Mouse (Mus musculus) midbrain, embryonic 11.5 days (tissue): ENCODE measurements at regions not wholly inside any gene's neighbourhood (a gene's known extent, or its start where the extent isn't known, plus 50 kb on each side); places are given as distances from the start of the nearest gene placed in this dataset.

ENCODE experiments used
- ATAC-seq: fragments of 200-750 bp; cut with Nextera tagmentation; 2 replicates; pipeline ENCODE4 v1.8.0; 2017; ENCODE audit warnings: moderate TSS enrichment, moderate library complexity; ENCODE audit not compliant: low FRiP score
- DNase-seq: peaks from one replicate; pipeline ENCODE4 v3.0.0; 2015; ENCODE audit warnings: low spot score; ENCODE audit errors: missing footprints
- H3K27ac ChIP-seq: fragments of 300-500 bp; sonication (generic); 2 replicates; pipeline ENCODE4 v1.5.1; 2014; ENCODE audit warnings: low read depth, low read length
- H3K27me3 ChIP-seq: fragments of 300-500 bp; sonication (generic); 2 replicates; pipeline ENCODE4 v1.6.1; 2014; ENCODE audit warnings: mild to moderate bottlenecking, low read length, moderate library complexity, mixed read lengths; ENCODE audit not compliant: control insufficient read depth, insufficient read depth
- H3K36me3 ChIP-seq: fragments of 300-500 bp; sonication (generic); 2 replicates; pipeline ENCODE4 v1.6.1; 2014; ENCODE audit warnings: mild to moderate bottlenecking, low read length, moderate library complexity, mixed read lengths; ENCODE audit not compliant: control insufficient read depth, insufficient read depth
- H3K4me1 ChIP-seq: fragments of 300-500 bp; sonication (generic); 2 replicates; pipeline ENCODE4 v1.6.1; 2014; ENCODE audit warnings: low read length; ENCODE audit not compliant: control insufficient read depth, insufficient read depth
- H3K4me2 ChIP-seq: fragments of 300-500 bp; sonication (generic); 2 replicates; pipeline ENCODE4 v1.6.1; 2014; ENCODE audit warnings: mild to moderate bottlenecking, moderate library complexity
- H3K4me3 ChIP-seq: fragments of 300-500 bp; sonication (generic); 2 replicates; pipeline ENCODE4 v1.5.1; 2014; ENCODE audit warnings: low read depth, low read length
- H3K9ac ChIP-seq: fragments of 300-500 bp; sonication (generic); 2 replicates; pipeline ENCODE4 v1.6.1; 2014; ENCODE audit warnings: low read length
- H3K9me3 ChIP-seq: fragments of 300-500 bp; sonication (generic); 2 replicates; pipeline ENCODE4 v1.6.1; 2016; ENCODE audit warnings: low read length; ENCODE audit not compliant: control insufficient read depth
- WGBS: fragments of 180-500 bp; shearing (Covaris S2); extraction: QIAGEN DNeasy Blood & Tissue Kit; methylation state at CpG from one replicate; pipeline ENCODE4 v1.1.7; 2014; 5-methylcytosine and 5-hydroxymethylcytosine counted together

DNA sequence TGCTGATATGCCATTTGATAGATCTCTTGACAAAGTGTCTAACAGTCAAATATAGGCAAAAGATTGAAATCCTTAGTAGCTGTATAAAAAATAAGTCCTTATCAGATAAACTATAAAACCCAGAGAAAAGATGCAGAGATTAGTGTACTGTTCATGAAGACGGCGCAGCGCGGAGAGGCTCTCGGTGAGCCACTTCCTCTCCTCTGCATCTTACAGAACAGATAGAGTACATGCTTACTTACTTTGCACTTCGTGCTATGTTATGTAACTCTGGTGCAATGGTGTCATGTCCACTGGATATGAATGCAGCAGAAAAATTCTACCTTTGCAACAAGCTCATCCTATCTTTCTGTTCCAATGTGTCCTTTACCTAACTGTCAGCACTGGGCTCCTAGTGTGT lies 2593.5 kb upstream of the Gm7489 start:
- H3K4me2 ChIP-seq = no peak overlapping the region
- 95% methylated on average over 6 of the region's 6 CpGs for WGBS
- no peak for ATAC-seq
- H3K4me3 ChIP-seq = no peak overlapping the region
- H3K4me1 ChIP-seq = no peaks in the 10 kb centered on the region
- no peak overlapping the region for H3K27ac ChIP-seq
- H3K27me3 ChIP-seq = no peaks in the 10 kb centered on the region
- no peak for DNase-seq
- H3K9me3 ChIP-seq = no peaks in the 10 kb centered on the region
- no peaks in the 10 kb centered on the region for H3K36me3 ChIP-seq
- H3K9ac ChIP-seq = no peak overlapping the region

- Histone ChIP-seq H3K4me3 (no peak overlapping the region), H3K27ac (no peak overlapping the region), H3K9me3 (no peaks in the 10 kb centered on the region), H3K27me3 (no peaks in the 10 kb centered on the region), H3K4me1 (no peaks in the 10 kb centered on the region), H3K9ac (no peak overlapping the region), H3K36me3 (no peaks in the 10 kb centered on the region), H3K4me2 (no peak overlapping the region)
- DNase-seq (no peak), ATAC-seq (no peak)
These were observed 2587.9 kb upstream of the Gm7489 start for GRCm38 (mm10) chr15:51296841-51297240.

GRCm38 (mm10) chr15:51318072-51318471 lies 2566.6 kb upstream of the Gm7489 start:
- H3K4me2 ChIP-seq = no peak overlapping the region
- no peaks in the 10 kb centered on the region for H3K27me3 ChIP-seq
- no peak overlapping the region for H3K4me3 ChIP-seq
- no peaks in the 10 kb centered on the region for H3K36me3 ChIP-seq
- H3K9me3 ChIP-seq = no peaks in the 10 kb centered on the region
- no peak for ATAC-seq
- no peak for DNase-seq
- no peak overlapping the region for H3K27ac ChIP-seq
- no peak overlapping the region for H3K9ac ChIP-seq
- WGBS = 91% methylated on average over 1 of the region's 1 CpGs
- no peaks in the 10 kb centered on the region for H3K4me1 ChIP-seq

GRCm38 (mm10) chr15:51318760-51319159 lies 2565.9 kb upstream of the Gm7489 start:
- Histone ChIP-seq H3K9me3 (no peaks in the 10 kb centered on the region), H3K27me3 (no peaks in the 10 kb centered on the region), H3K36me3 (no peaks in the 10 kb centered on the region), H3K27ac (no peak overlapping the region), H3K4me1 (no peaks in the 10 kb centered on the region), H3K4me3 (no peak overlapping the region), H3K4me2 (no peak overlapping the region), H3K9ac (no peak overlapping the region)
- DNase-seq = no peak
- ATAC-seq = no peak
- 88% methylated on average over 2 of the region's 2 CpGs for WGBS

GRCm38 (mm10) chr15:51320366-51320894 lies 2564.3 kb upstream of the Gm7489 start:
- DNase-seq = no peak
- Histone ChIP-seq H3K9me3 (no peaks in the 10 kb centered on the region), H3K4me3 (no peak overlapping the region), H3K4me2 (no peak overlapping the region), H3K4me1 (no peaks in the 10 kb centered on the region), H3K27ac (no peak overlapping the region), H3K9ac (no peak overlapping the region), H3K27me3 (no peaks in the 10 kb centered on the region), H3K36me3 (no peaks in the 10 kb centered on the region)
- ATAC-seq = no peak
- 80% methylated on average over 10 of the region's 10 CpGs for WGBS

DNA sequence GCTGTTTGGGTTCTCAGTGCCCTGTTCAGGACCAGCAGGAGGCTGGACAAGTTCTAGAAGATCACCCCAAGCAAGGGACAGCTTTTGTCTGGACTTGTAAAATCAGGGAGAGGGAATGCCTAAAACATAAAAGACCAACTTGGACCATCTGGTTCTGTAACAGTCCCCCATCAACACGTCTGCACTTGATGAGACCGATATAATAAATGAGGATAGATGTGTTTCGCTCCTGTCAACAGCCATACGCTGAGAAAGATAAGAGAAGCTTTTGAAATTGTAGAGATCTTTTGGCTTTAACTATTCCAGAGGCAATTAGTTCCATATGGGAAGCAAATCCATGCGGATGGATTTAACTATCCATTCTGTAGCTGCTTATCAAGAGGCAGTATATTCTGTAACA lies 2561.4 kb upstream of the Gm7489 start:
- ATAC-seq (no peak), DNase-seq (no peak)
- Histone ChIP-seq H3K27me3 (no peaks in the 10 kb centered on the region), H3K9me3 (no peaks in the 10 kb centered on the region), H3K4me1 (no peaks in the 10 kb centered on the region), H3K9ac (no peak overlapping the region), H3K4me2 (no peak overlapping the region), H3K27ac (no peak overlapping the region), H3K4me3 (no peak overlapping the region), H3K36me3 (no peaks in the 10 kb centered on the region)
- 92% methylated on average over 5 of the region's 5 CpGs for WGBS

- no peak overlapping the region for H3K27ac ChIP-seq
- H3K4me3 ChIP-seq = no peak overlapping the region
- no peaks in the 10 kb centered on the region for H3K4me1 ChIP-seq
- no peaks in the 10 kb centered on the region for H3K27me3 ChIP-seq
- no peak overlapping the region for H3K4me2 ChIP-seq
- 87% methylated on average over 5 of the region's 5 CpGs for WGBS
- H3K9ac ChIP-seq = no peak overlapping the region
- no peak for DNase-seq
- H3K9me3 ChIP-seq = no peaks in the 10 kb centered on the region
- ATAC-seq = no peak
- H3K36me3 ChIP-seq = no peaks in the 10 kb centered on the region
These were observed 2560.5 kb upstream of the Gm7489 start for GRCm38 (mm10) chr15:51324211-51324610.

DNA sequence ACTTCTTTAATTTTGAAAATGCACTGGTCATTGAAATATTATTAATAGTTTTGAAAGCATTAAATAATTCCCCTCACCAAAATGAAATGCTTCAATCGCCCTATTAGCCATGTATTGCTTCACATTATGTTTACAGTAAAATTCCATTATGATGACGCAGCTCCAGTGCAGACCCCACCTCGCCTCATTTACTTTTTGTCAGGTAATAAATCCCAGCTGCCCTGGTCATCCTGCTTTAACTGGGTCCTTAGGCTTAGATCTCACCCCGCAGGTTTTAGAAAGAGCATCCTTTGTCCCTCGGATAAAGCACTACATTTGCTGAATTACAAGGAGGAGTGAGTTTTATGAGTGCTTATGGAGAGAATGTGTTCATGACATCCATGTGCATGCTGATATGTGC lies 2557.0 kb upstream of the Gm7489 start:
- no peaks in the 10 kb centered on the region for H3K4me1 ChIP-seq
- no peak overlapping the region for H3K4me2 ChIP-seq
- no peaks in the 10 kb centered on the region for H3K9me3 ChIP-seq
- 78% methylated on average over 5 of the region's 5 CpGs for WGBS
- H3K9ac ChIP-seq = no peak overlapping the region
- no peaks in the 10 kb centered on the region for H3K27me3 ChIP-seq
- ATAC-seq (no peak), DNase-seq (no peak)
- no peaks in the 10 kb centered on the region for H3K36me3 ChIP-seq
- no peak overlapping the region for H3K4me3 ChIP-seq
- no peak overlapping the region for H3K27ac ChIP-seq

- Histone ChIP-seq H3K27me3 (no peaks in the 10 kb centered on the region), H3K4me3 (no peak overlapping the region), H3K27ac (no peak overlapping the region), H3K9ac (no peak overlapping the region), H3K9me3 (no peaks in the 10 kb centered on the region), H3K4me1 (no peaks in the 10 kb centered on the region), H3K36me3 (no peaks in the 10 kb centered on the region), H3K4me2 (no peak overlapping the region)
- ATAC-seq (no peak), DNase-seq (no peak)
- 76% methylated on average over 1 of the region's 1 CpGs for WGBS
These were observed 2548.3 kb upstream of the Gm7489 start for GRCm38 (mm10) chr15:51336441-51336840.

DNA sequence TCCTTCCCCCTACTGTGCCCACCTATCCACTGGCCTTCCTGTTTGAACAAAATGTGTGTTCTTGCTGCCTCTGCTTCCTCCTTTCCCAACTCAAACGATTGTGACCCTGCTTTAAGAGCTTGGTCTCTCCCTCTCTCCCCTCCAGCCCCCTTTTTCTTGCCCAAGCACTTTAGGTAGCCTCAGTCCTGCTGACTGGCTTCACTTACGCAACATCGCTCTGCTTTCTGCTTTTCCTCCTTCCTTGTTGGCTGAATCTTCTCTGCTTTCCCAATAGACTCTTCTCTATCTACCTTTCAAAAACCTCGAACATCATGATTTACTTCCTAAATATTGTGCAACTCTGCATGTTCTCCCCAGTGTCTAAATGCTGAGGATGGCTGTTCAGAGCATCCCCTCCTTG lies 2538.4 kb upstream of the Gm7489 start:
- WGBS = 81% methylated on average over 4 of the region's 4 CpGs
- H3K4me3 ChIP-seq = no peak overlapping the region
- no peaks in the 10 kb centered on the region for H3K36me3 ChIP-seq
- ATAC-seq (no peak), DNase-seq (no peak)
- H3K27me3 ChIP-seq = no peaks in the 10 kb centered on the region
- H3K4me1 ChIP-seq = no peaks in the 10 kb centered on the region
- H3K9me3 ChIP-seq = no peaks in the 10 kb centered on the region
- H3K27ac ChIP-seq = no peak overlapping the region
- H3K4me2 ChIP-seq = no peak overlapping the region
- no peak overlapping the region for H3K9ac ChIP-seq
